Mouse (Mus musculus) midbrain, embryonic 16.5 days (tissue): ENCODE measurements around the gene Slc7a1. TPM values are rescaled to one million over a fixed set of nuclear protein-coding genes. Genes with fewer than 3 reads are reported as not detected.

ENCODE experiments used
- ATAC-seq: fragments of 200-750 bp; cut with Nextera tagmentation; 2 replicates; pipeline ENCODE4 v1.8.0; 2017; ENCODE audit warnings: moderate TSS enrichment
- H3K27ac ChIP-seq: fragments of 300-500 bp; sonication (generic); 2 replicates; pipeline ENCODE4 v1.5.1; 2014; ENCODE audit warnings: mild to moderate bottlenecking, low read length, mixed read lengths
- H3K27me3 ChIP-seq: fragments of 300-500 bp; sonication (generic); 2 replicates; pipeline ENCODE4 v1.6.1; 2014; ENCODE audit warnings: low read depth, low read length, mixed read lengths; ENCODE audit not compliant: control insufficient read depth, insufficient read depth
- H3K36me3 ChIP-seq: fragments of 300-500 bp; sonication (generic); 2 replicates; pipeline ENCODE4 v1.6.1; 2014; ENCODE audit warnings: mild to moderate bottlenecking, low read length, moderate library complexity, mixed read lengths; ENCODE audit not compliant: control insufficient read depth, insufficient read depth
- H3K4me1 ChIP-seq: fragments of 300-500 bp; sonication (generic); 2 replicates; pipeline ENCODE4 v1.6.1; 2014; ENCODE audit warnings: mild to moderate bottlenecking, low read length, mixed read lengths; ENCODE audit not compliant: control insufficient read depth, insufficient read depth
- H3K4me2 ChIP-seq: fragments of 300-500 bp; sonication (generic); 2 replicates; pipeline ENCODE4 v1.6.1; 2014; ENCODE audit warnings: mild to moderate bottlenecking, low read length, mixed read lengths
- H3K4me3 ChIP-seq: fragments of 300-500 bp; sonication (generic); 2 replicates; pipeline ENCODE4 v1.5.1; 2014; ENCODE audit warnings: low read depth, mild to moderate bottlenecking, low read length, moderate library complexity, mixed read lengths
- H3K9ac ChIP-seq: fragments of 300-500 bp; sonication (generic); 2 replicates; pipeline ENCODE4 v1.6.1; 2014; ENCODE audit warnings: low read depth, low read length, mixed read lengths
- H3K9me3 ChIP-seq: fragments of 300-500 bp; sonication (generic); replicated peaks from 2 replicates; pipeline ENCODE4 v1.6.1; 2014; ENCODE audit warnings: mild to moderate bottlenecking, low read length, mixed read lengths; ENCODE audit not compliant: control insufficient read depth, poor library complexity, severe bottlenecking
- WGBS: fragments of 180-500 bp; shearing (Covaris S2); extraction: QIAGEN DNeasy Blood & Tissue Kit; methylation state at CpG from one replicate; pipeline ENCODE4 v1.1.7; 2014; 5-methylcytosine and 5-hydroxymethylcytosine counted together
- polyA plus RNA-seq: library from polyadenylated mRNA; unstranded; fragments of >200 nt; fragmentation: Nextera tagmentation; extraction: Ambion mirVana; gene quantifications from 2 replicates; pipeline ENCODE4 v1.2.1, GENCODE M21; 2015

The Slc7a1 gene
- polyA plus RNA-seq, 1 experiment from 2014 or later = 40.5 TPM

DNA sequence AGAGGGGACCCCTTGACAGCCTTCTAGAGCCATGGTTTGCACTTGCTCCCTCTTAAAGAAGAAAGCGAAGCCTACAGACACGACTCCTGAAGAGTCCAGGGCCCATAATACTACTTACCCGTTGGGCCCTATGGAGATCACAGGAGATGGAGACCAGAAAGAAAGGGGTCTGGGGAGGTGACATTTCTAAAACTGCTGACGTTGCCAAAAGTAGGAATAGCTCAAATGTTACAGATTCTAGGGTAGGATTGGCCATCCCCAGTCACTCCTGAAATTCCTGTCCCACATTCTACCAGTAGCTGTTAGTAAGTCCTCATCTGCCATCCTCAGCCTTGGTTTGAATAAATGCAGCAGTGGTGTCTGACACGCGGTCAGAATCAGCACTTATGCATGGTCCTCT, 117.6 kb downstream of the Slc7a1 start:
- ATAC-seq = no peak

GRCm38 (mm10) chr5:148280321-148280720, 119.4 kb downstream of the Slc7a1 start:
- Histone ChIP-seq H3K4me2 (no peak overlapping the region), H3K27me3 (no peaks in the 10 kb centered on the region), H3K4me1 (no peaks in the 10 kb centered on the region; the same call in 1 of the 2 replicates), H3K9me3 (no peaks in the 10 kb centered on the region), H3K27ac (no peak overlapping the region), H3K4me3 (no peak overlapping the region), H3K9ac (no peak overlapping the region), H3K36me3 (peaks cover 6% of the 10 kb centered on the region; the same call in 1 of the 2 replicates)
- no peak for ATAC-seq
- WGBS = 85% methylated on average over 5 of the region's 5 CpGs

More for the DNA sequence above, 117.6 kb downstream of the Slc7a1 start:
- Histone ChIP-seq H3K27me3 (no peaks in the 10 kb centered on the region), H3K4me1 (no peaks in the 10 kb centered on the region; the same call in 1 of the 2 replicates), H3K9ac (no peak overlapping the region), H3K27ac (no peak overlapping the region), H3K36me3 (peaks cover 6% of the 10 kb centered on the region; the same call in 1 of the 2 replicates), H3K4me3 (no peak overlapping the region), H3K4me2 (no peak overlapping the region), H3K9me3 (no peaks in the 10 kb centered on the region)
- 86% methylated on average over 6 of the region's 6 CpGs for WGBS

GRCm38 (mm10) chr5:148278233-148278632, 121.5 kb downstream of the Slc7a1 start:
- ATAC-seq = no peak
- WGBS = 83% methylated on average over 8 of the region's 8 CpGs

More at GRCm38 (mm10) chr5:148278233-148278632, 121.5 kb downstream of the Slc7a1 start:
- H3K4me1 ChIP-seq = no peaks in the 10 kb centered on the region
- no peak overlapping the region for H3K27ac ChIP-seq
- no peaks in the 10 kb centered on the region for H3K9me3 ChIP-seq
- no peak overlapping the region for H3K9ac ChIP-seq
- no peaks in the 10 kb centered on the region for H3K27me3 ChIP-seq
- no peak overlapping the region for H3K4me2 ChIP-seq
- peaks cover 6% of the 10 kb centered on the region for H3K36me3 ChIP-seq
- no peak overlapping the region for H3K4me3 ChIP-seq

Other genes with a start within 250 kb of the Slc7a1 start
- gene Ubl3, start 152.9 kb upstream of the Slc7a1 start, polyA plus RNA-seq = 79.9 and 84.3 TPM in 2 replicates